Mouse (Mus musculus) myocyte (in vitro differentiated cells): ENCODE data around the gene Ubald1. TPM values are rescaled to one million over a fixed set of nuclear protein-coding genes. Genes with fewer than 3 reads are reported as not detected.
A peak's percentile ranks its signal among the peaks of the same experiment; 100 is the strongest.

ENCODE experiments used
- H3K27me3 ChIP-seq: one replicate; pipeline ENCODE4 v1.6.1; 2011; ENCODE audit not compliant: control insufficient read depth, insufficient read depth, insufficient read length
- H3K36me3 ChIP-seq: one replicate; pipeline ENCODE4 v1.6.1; 2011; ENCODE audit not compliant: control insufficient read depth, insufficient read depth
- H3K4me2 ChIP-seq: one replicate; pipeline ENCODE4 v1.6.1; 2011; ENCODE audit warnings: low read depth, control low read depth
- H3K4me3 ChIP-seq: one replicate; pipeline ENCODE4 v1.5.1; 2011; ENCODE audit warnings: mild to moderate bottlenecking, control low read depth, moderate library complexity
- H3K79me2 ChIP-seq: one replicate; pipeline ENCODE4 v1.6.1; 2011; ENCODE audit not compliant: control insufficient read depth, insufficient read depth
- H3ac ChIP-seq: one replicate; pipeline ENCODE4 v1.6.1; 2011; ENCODE audit not compliant: control insufficient read depth, insufficient read length
- CEBPB ChIP-seq: IDR thresholded peaks from 2 replicates; pipeline ENCODE4 v1.6.1; 2011; ENCODE audit warnings: mild to moderate bottlenecking, moderate library complexity; ENCODE audit not compliant: poor library complexity, insufficient read depth, severe bottlenecking
- E2F4 ChIP-seq: IDR thresholded peaks from one replicate; pipeline ENCODE4 v1.6.1; 2011; ENCODE audit warnings: mild to moderate bottlenecking, control low read depth, moderate library complexity; ENCODE audit not compliant: insufficient read depth
- MAX ChIP-seq: IDR thresholded peaks from one replicate; pipeline ENCODE4 v1.6.1; 2011; ENCODE audit warnings: low read depth, mild to moderate bottlenecking, control low read depth
- MYOD1 ChIP-seq, 3 experiments: IDR thresholded peaks; one replicate each; pipeline ENCODE4 v1.6.1; 2011; ENCODE audit warnings: control low read depth in 2 of 3, low read depth in 2 of 3, mild to moderate bottlenecking in 2 of 3, moderate library complexity in 1 of 3; ENCODE audit not compliant: insufficient read length in 2 of 3, control insufficient read depth in 1 of 3
- MYOG ChIP-seq, 3 experiments: IDR thresholded peaks; one replicate each; pipeline ENCODE4 v1.6.1; 2011; ENCODE audit warnings: control low read depth in 2 of 3, low read depth in 2 of 3, mild to moderate bottlenecking in 2 of 3; ENCODE audit not compliant: insufficient read length in 2 of 3, control insufficient read depth in 1 of 3, insufficient read depth in 1 of 3
- POLR2A ChIP-seq: IDR thresholded peaks from one replicate; pipeline ENCODE4 v1.6.1; 2011; ENCODE audit warnings: low read depth, mild to moderate bottlenecking, control low read depth, moderate library complexity; ENCODE audit not compliant: insufficient read length
- POLR2AphosphoS2 ChIP-seq: IDR thresholded peaks from one replicate; pipeline ENCODE4 v1.6.1; 2011; ENCODE audit warnings: low read depth, control low read depth; ENCODE audit not compliant: insufficient read length
- REST ChIP-seq: IDR thresholded peaks from one replicate; pipeline ENCODE4 v1.6.1; 2011; ENCODE audit warnings: mild to moderate bottlenecking, control low read depth, moderate library complexity; ENCODE audit not compliant: insufficient read depth, insufficient read length
- SRF ChIP-seq: IDR thresholded peaks from one replicate; pipeline ENCODE4 v1.6.1; 2011; ENCODE audit warnings: low read depth; ENCODE audit not compliant: control insufficient read depth, insufficient read length
- TCF12 ChIP-seq: IDR thresholded peaks from one replicate; pipeline ENCODE4 v1.6.1; 2011; ENCODE audit warnings: mild to moderate bottlenecking, control low read depth; ENCODE audit not compliant: poor library complexity, insufficient read depth, severe bottlenecking
- TCF3 ChIP-seq: IDR thresholded peaks from one replicate; pipeline ENCODE4 v1.6.1; 2011; ENCODE audit warnings: low read depth, control low read depth; ENCODE audit not compliant: insufficient read length
- USF1 ChIP-seq: IDR thresholded peaks from one replicate; pipeline ENCODE4 v1.6.1; 2011; ENCODE audit warnings: low read depth, mild to moderate bottlenecking, control low read depth, moderate library complexity
- polyA plus RNA-seq: library from polyadenylated mRNA; unstranded; fragments of >200 nt; fragmentation: generic; extraction: Trizol; gene quantifications from one replicate; pipeline ENCODE4 v1.2.1, GENCODE M21; 2012; ENCODE audit warnings: missing spikeins

Gene Ubald1
- 79.5 TPM for polyA plus RNA-seq

GRCm38 (mm10) chr16:4880136-4880825 is at the start of gene Ubald1:
TSS of gene Ubald1 (minus strand) at chr16:4880315.
- H3K4me2 ChIP-seq: peak within 1 kb of the TSS; percentile 96
- TF ChIP-seq E2F4 (no peak), TCF12 (no peak), REST (peak; percentile 43), POLR2AphosphoS2 (peak; percentile 66), MAX (no peak), TCF3 (no peak), MYOD1 (IDR thresholded peaks at IDR 0.05; ENCODE audit: control insufficient read depth in 1 of 3, insufficient read length in 2 of 3, low read depth in 2 of 3) (peak in 1 of 3 experiments; percentile 27), MYOG (IDR thresholded peaks at IDR 0.05; ENCODE audit: control insufficient read depth in 1 of 3, insufficient read depth in 1 of 3, insufficient read length in 2 of 3, low read depth in 2 of 3) (peak in 1 of 3 experiments; percentile 45), CEBPB (no peak), POLR2A (peak; percentile 88), SRF (peak; percentile 99), USF1 (peak; percentile 73)
- H3ac ChIP-seq: peak within 1 kb of the TSS; percentile 93
- H3K4me3 ChIP-seq: peak within 1 kb of the TSS; percentile 77
- no peaks in the 10 kb centered on the region for H3K36me3 ChIP-seq
- no peaks in the 10 kb centered on the region for H3K27me3 ChIP-seq
- H3K79me2 ChIP-seq: peaks cover 31% of the 10 kb centered on the region

- Histone ChIP-seq H3ac (no peak overlapping the region), H3K36me3 (peaks cover 5% of the 10 kb centered on the region)
- TF ChIP-seq SRF (no peak), REST (no peak), MYOD1 (IDR thresholded peaks at IDR 0.05; ENCODE audit: control insufficient read depth in 1 of 3, insufficient read length in 2 of 3, low read depth in 2 of 3) (no peak), USF1 (no peak), POLR2A (no peak)
Measured at GRCm38 (mm10) chr16:4928474-4928873, 48.4 kb upstream of the Ubald1 start.

GRCm38 (mm10) chr16:4927967-4928366 is 47.9 kb upstream of the Ubald1 start:
- Histone ChIP-seq H3K79me2 (no peaks in the 10 kb centered on the region), H3K36me3 (peaks cover 5% of the 10 kb centered on the region), H3K27me3 (no peaks in the 10 kb centered on the region), H3K4me3 (no peak overlapping the region), H3ac (no peak overlapping the region), H3K4me2 (no peak overlapping the region)
- TF ChIP-seq TCF3: no peak
- no peak for TF ChIP-seq TCF12
- no peak for TF ChIP-seq MYOD1 (IDR thresholded peaks at IDR 0.05; ENCODE audit: control insufficient read depth in 1 of 3, insufficient read length in 2 of 3, low read depth in 2 of 3)
- no peak for TF ChIP-seq POLR2A
- TF ChIP-seq CEBPB: no peak
- TF ChIP-seq MAX: no peak
- TF ChIP-seq USF1: no peak
- TF ChIP-seq REST: no peak
- no peak for TF ChIP-seq POLR2AphosphoS2
- TF ChIP-seq E2F4: no peak
- TF ChIP-seq SRF: no peak
- TF ChIP-seq MYOG (IDR thresholded peaks at IDR 0.05; ENCODE audit: control insufficient read depth in 1 of 3, insufficient read depth in 1 of 3, insufficient read length in 2 of 3, low read depth in 2 of 3): no peak

More at GRCm38 (mm10) chr16:4928474-4928873, 48.4 kb upstream of the Ubald1 start:
- Histone ChIP-seq H3K4me3 (no peak overlapping the region), H3K4me2 (no peak overlapping the region), H3K27me3 (no peaks in the 10 kb centered on the region), H3K79me2 (no peaks in the 10 kb centered on the region)

GRCm38 (mm10) chr16:4923996-4924395 is 43.9 kb upstream of the Ubald1 start:
- TF ChIP-seq TCF12: peak; percentile 34
- peak in 2 of 3 experiments; percentile 65 to 91 for TF ChIP-seq MYOG (IDR thresholded peaks at IDR 0.05; ENCODE audit: control insufficient read depth in 1 of 3, insufficient read depth in 1 of 3, insufficient read length in 2 of 3, low read depth in 2 of 3)
- TF ChIP-seq POLR2A: no peak
- peak; percentile 95 to 98 (median 97) for TF ChIP-seq MYOD1 (IDR thresholded peaks at IDR 0.05; ENCODE audit: control insufficient read depth in 1 of 3, insufficient read length in 2 of 3, low read depth in 2 of 3)
- TF ChIP-seq TCF3: peak; percentile 62
- Histone ChIP-seq H3K79me2 (no peaks in the 10 kb centered on the region), H3K4me2 (no peak overlapping the region), H3K36me3 (peaks cover 13% of the 10 kb centered on the region), H3K4me3 (no peak overlapping the region), H3ac (no peak overlapping the region), H3K27me3 (no peaks in the 10 kb centered on the region)

GRCm38 (mm10) chr16:4922481-4922880 is 42.4 kb upstream of the Ubald1 start:
- Histone ChIP-seq H3K27me3 (no peaks in the 10 kb centered on the region), H3K79me2 (no peaks in the 10 kb centered on the region), H3K4me3 (no peak overlapping the region), H3K36me3 (peaks cover 15% of the 10 kb centered on the region), H3K4me2 (no peak overlapping the region), H3ac (no peak overlapping the region)
- TF ChIP-seq MAX (no peak), SRF (no peak), TCF12 (no peak), TCF3 (no peak), E2F4 (no peak), REST (no peak), MYOG (IDR thresholded peaks at IDR 0.05; ENCODE audit: control insufficient read depth in 1 of 3, insufficient read depth in 1 of 3, insufficient read length in 2 of 3, low read depth in 2 of 3) (no peak), POLR2AphosphoS2 (no peak), USF1 (no peak), POLR2A (no peak)
